Mouse (Mus musculus): Measurements from ENCODE around the gene Cux1. TPM values are rescaled to one million over a fixed set of nuclear protein-coding genes. Genes with fewer than 3 reads are reported as not detected.

The Cux1 gene
- polyA plus RNA-seq, 1 experiment: 164 TPM

- TF ChIP-seq CTCF (IDR thresholded peaks at IDR 0.05; ENCODE audit: borderline replicate concordance, control insufficient read depth, extremely low read depth, insufficient read depth, low read length, poor library complexity): no peak
- no peak for TF ChIP-seq POLR2A (IDR thresholded peaks at IDR 0.05; ENCODE audit: control insufficient read depth, extremely low read depth, insufficient read depth, low read length, poor library complexity)
- no peak overlapping the region for H3K27ac ChIP-seq (ENCODE audit: control insufficient read depth, insufficient read depth, low read length)
- H3K36me3 ChIP-seq (ENCODE audit: control insufficient read depth, insufficient read depth, low read length): 0 out of 2 replicates have a peak, but pooled peaks cover 9% of the 10 kb centered on the region
- no peak overlapping the region for H3K4me3 ChIP-seq (ENCODE audit: control insufficient read depth, insufficient read depth, low read length)
- WGBS: 89% methylated on average over 3 of the region's 3 CpGs
- no peaks in the 10 kb centered on the region for H3K27me3 ChIP-seq (ENCODE audit: control insufficient read depth, insufficient read depth, low read length)
- no peak for DNase-seq
- H3K4me1 ChIP-seq (replicated peaks; ENCODE audit: control insufficient read depth, insufficient read depth, low read length): no peaks in the 10 kb centered on the region
Observed at GRCm38 (mm10) chr5:136395600-136396195, 171.6 kb downstream of the Cux1 start.

- no peak overlapping the region for H3K4me3 ChIP-seq (ENCODE audit: control insufficient read depth, insufficient read depth, low read length)
- H3K27ac ChIP-seq (ENCODE audit: control insufficient read depth, insufficient read depth, low read length): no peak overlapping the region
- DNase-seq: no peak
- 94% methylated on average over 6 of the region's 6 CpGs for WGBS
- TF ChIP-seq CTCF (IDR thresholded peaks at IDR 0.05; ENCODE audit: borderline replicate concordance, control insufficient read depth, extremely low read depth, insufficient read depth, low read length, poor library complexity): no peak
- no peak for TF ChIP-seq POLR2A (IDR thresholded peaks at IDR 0.05; ENCODE audit: control insufficient read depth, extremely low read depth, insufficient read depth, low read length, poor library complexity)
- H3K36me3 ChIP-seq (ENCODE audit: control insufficient read depth, insufficient read depth, low read length): 0 out of 2 replicates have a peak, but pooled peaks cover 9% of the 10 kb centered on the region
- no peaks in the 10 kb centered on the region for H3K4me1 ChIP-seq (replicated peaks; ENCODE audit: control insufficient read depth, insufficient read depth, low read length)
- H3K27me3 ChIP-seq (ENCODE audit: control insufficient read depth, insufficient read depth, low read length): no peaks in the 10 kb centered on the region
Observed at GRCm38 (mm10) chr5:136394517-136395212, 172.6 kb downstream of the Cux1 start.

DNA sequence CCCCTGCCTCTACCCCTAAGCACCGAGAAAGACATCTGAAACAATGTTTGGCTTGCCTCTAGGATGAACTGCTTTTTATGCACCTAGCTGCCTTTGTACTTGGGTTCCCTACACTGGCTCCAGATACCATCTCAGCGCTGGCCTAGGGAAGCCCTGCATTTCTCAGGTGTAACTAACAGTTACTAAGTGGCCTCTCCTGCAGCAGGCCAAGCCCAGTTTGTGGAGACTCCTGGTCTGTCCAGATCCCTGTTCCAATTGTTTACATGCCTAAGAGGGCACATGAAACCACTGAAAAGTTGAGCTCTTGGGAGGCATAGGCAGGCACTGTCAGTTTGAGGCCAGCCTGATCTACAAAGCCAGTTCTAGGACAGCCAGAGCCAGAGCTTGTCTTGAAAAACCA, 173.7 kb downstream of the Cux1 start:
- no peak overlapping the region for H3K27ac ChIP-seq (ENCODE audit: control insufficient read depth, insufficient read depth, low read length)
- H3K27me3 ChIP-seq (ENCODE audit: control insufficient read depth, insufficient read depth, low read length): no peaks in the 10 kb centered on the region
- H3K4me3 ChIP-seq (ENCODE audit: control insufficient read depth, insufficient read depth, low read length): no peak overlapping the region
- H3K4me1 ChIP-seq (replicated peaks; ENCODE audit: control insufficient read depth, insufficient read depth, low read length): no peaks in the 10 kb centered on the region
- DNase-seq: no peak
- WGBS: 90% methylated on average over 2 of the region's 2 CpGs
- H3K36me3 ChIP-seq (ENCODE audit: control insufficient read depth, insufficient read depth, low read length): 0 out of 2 replicates have a peak, but pooled peaks cover 9% of the 10 kb centered on the region
- no peak for TF ChIP-seq CTCF (IDR thresholded peaks at IDR 0.05; ENCODE audit: borderline replicate concordance, control insufficient read depth, extremely low read depth, insufficient read depth, low read length, poor library complexity)
- no peak for TF ChIP-seq POLR2A (IDR thresholded peaks at IDR 0.05; ENCODE audit: control insufficient read depth, extremely low read depth, insufficient read depth, low read length, poor library complexity)

DNA sequence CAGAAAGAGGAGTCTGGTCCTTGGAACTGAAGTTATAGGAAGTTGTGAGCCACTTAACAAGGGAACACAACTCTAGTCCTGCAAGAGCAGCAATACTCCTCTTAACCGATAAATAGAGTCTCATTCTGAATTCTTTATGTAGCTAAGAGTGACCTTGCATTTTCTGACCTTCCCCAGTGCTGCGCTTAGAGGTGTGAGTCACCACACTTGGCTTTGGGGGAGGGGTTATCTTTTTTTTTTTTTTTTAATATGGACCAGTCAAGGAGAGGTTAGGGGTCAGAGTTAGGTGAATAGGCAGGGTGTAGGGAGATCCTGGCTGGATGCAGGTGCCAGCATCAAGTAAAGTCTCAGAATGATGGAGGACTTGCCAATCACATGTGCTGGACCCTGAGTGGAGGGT, 180.5 kb downstream of the Cux1 start:
- no peak overlapping the region for H3K27ac ChIP-seq (ENCODE audit: control insufficient read depth, insufficient read depth, low read length)
- TF ChIP-seq POLR2A (IDR thresholded peaks at IDR 0.05; ENCODE audit: control insufficient read depth, extremely low read depth, insufficient read depth, low read length, poor library complexity) (no peak), CTCF (IDR thresholded peaks at IDR 0.05; ENCODE audit: borderline replicate concordance, control insufficient read depth, extremely low read depth, insufficient read depth, low read length, poor library complexity) (no peak)
- no peak for DNase-seq
- no peak overlapping the region for H3K4me3 ChIP-seq (ENCODE audit: control insufficient read depth, insufficient read depth, low read length)
- H3K36me3 ChIP-seq (ENCODE audit: control insufficient read depth, insufficient read depth, low read length): peaks cover 18% of the 10 kb centered on the region; the same call in 1 of the 2 replicates
- WGBS: 93% methylated on average over 2 of the region's 2 CpGs
- peaks cover 9% of the 10 kb centered on the region for H3K4me1 ChIP-seq (replicated peaks; ENCODE audit: control insufficient read depth, insufficient read depth, low read length)
- H3K27me3 ChIP-seq (ENCODE audit: control insufficient read depth, insufficient read depth, low read length): no peaks in the 10 kb centered on the region

DNA sequence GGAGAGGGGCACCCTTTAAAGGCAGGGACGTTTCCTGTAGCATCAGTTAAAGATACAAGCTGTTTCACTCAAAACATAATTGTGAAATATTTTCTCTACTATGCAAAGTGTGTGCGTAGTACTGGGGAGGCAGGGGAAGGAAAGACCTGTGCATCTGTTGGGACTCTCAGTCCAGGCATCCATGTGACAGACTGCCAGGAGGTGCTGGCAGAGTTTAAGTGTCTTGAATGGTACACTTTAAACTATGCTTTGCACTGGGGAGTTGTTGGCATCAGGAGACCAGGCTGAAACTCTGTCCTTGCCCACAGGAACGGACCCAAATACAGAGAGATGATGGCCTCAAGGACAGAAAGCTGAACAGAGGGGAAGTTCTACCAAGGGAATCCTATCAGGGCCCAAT, 182.1 kb downstream of the Cux1 start:
- Histone ChIP-seq H3K4me1 (replicated peaks; ENCODE audit: control insufficient read depth, insufficient read depth, low read length) (peaks cover 9% of the 10 kb centered on the region), H3K27me3 (ENCODE audit: control insufficient read depth, insufficient read depth, low read length) (no peaks in the 10 kb centered on the region)
- 94% methylated on average over 3 of the region's 3 CpGs for WGBS

GRCm38 (mm10) chr5:136382261-136383005, 184.9 kb downstream of the Cux1 start:
- 85% methylated on average over 9 of the region's 9 CpGs for WGBS
- Histone ChIP-seq H3K4me3 (ENCODE audit: control insufficient read depth, insufficient read depth, low read length) (no peak overlapping the region), H3K27ac (ENCODE audit: control insufficient read depth, insufficient read depth, low read length) (no peak overlapping the region), H3K36me3 (ENCODE audit: control insufficient read depth, insufficient read depth, low read length) (peaks cover 3% of the 10 kb centered on the region; the same call in 1 of the 2 replicates), H3K4me1 (replicated peaks; ENCODE audit: control insufficient read depth, insufficient read depth, low read length) (peaks cover 9% of the 10 kb centered on the region), H3K27me3 (ENCODE audit: control insufficient read depth, insufficient read depth, low read length) (no peaks in the 10 kb centered on the region)
- TF ChIP-seq POLR2A (IDR thresholded peaks at IDR 0.05; ENCODE audit: control insufficient read depth, extremely low read depth, insufficient read depth, low read length, poor library complexity): no peak
- no peak for TF ChIP-seq CTCF (IDR thresholded peaks at IDR 0.05; ENCODE audit: borderline replicate concordance, control insufficient read depth, extremely low read depth, insufficient read depth, low read length, poor library complexity)
- peak; percentile 10 for DNase-seq

More for the DNA sequence above, 182.1 kb downstream of the Cux1 start:
- TF ChIP-seq CTCF (IDR thresholded peaks at IDR 0.05; ENCODE audit: borderline replicate concordance, control insufficient read depth, extremely low read depth, insufficient read depth, low read length, poor library complexity) (no peak), POLR2A (IDR thresholded peaks at IDR 0.05; ENCODE audit: control insufficient read depth, extremely low read depth, insufficient read depth, low read length, poor library complexity) (no peak)
- peaks cover 13% of the 10 kb centered on the region; the same call in 1 of the 2 replicates for H3K36me3 ChIP-seq (ENCODE audit: control insufficient read depth, insufficient read depth, low read length)
- no peak overlapping the region for H3K4me3 ChIP-seq (ENCODE audit: control insufficient read depth, insufficient read depth, low read length)
- no peak for DNase-seq
- no peak overlapping the region for H3K27ac ChIP-seq (ENCODE audit: control insufficient read depth, insufficient read depth, low read length)
